Mouse (Mus musculus) spleen, adult 2 months (tissue): ENCODE data around the gene Cfap298.

ENCODE experiments used
- CTCF ChIP-seq: fragments of 200-500 bp; IDR thresholded peaks from 2 replicates; pipeline ENCODE4 v1.5.1; 2011; ENCODE audit warnings: mild to moderate bottlenecking, inconsistent platforms; ENCODE audit not compliant: insufficient read depth, insufficient read length, insufficient replicate concordance; ENCODE audit errors: extremely low read depth
- POLR2A ChIP-seq: fragments of 200-500 bp; IDR thresholded peaks from 2 replicates; pipeline ENCODE4 v1.6.1; 2011; ENCODE audit warnings: low read depth, low read length, inconsistent platforms

DNA sequence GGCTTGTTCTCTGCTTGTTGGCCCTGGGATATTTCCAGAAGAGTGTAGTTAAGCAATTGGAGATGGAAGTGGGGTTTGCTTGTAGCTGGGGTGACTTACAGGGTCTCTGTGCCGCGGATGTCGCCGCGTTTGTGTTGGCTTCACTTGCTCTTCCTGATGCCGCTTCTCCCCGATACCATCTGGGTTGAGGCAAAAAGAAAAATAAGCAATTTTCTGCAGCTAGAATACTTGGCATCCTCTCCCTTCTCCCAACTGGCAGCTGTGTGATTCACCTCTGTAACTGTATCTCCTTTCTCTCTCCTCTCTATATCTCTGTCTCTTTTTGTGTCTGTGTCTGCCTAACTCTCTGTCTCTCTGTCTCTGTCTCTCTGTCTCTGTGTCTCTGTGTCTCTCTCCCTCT lies 41.9 kb downstream of the Cfap298 start:
- TF ChIP-seq CTCF = no peak
- TF ChIP-seq POLR2A = no peak
